Mouse (Mus musculus) E14TG2a.4 (cell line): Measurements from ENCODE around the gene Tff2.

Source experiments
- H3K27me3 ChIP-seq: 2 replicates; pipeline ENCODE4 v1.6.1; 2014; ENCODE audit warnings: low read length, control low read depth; ENCODE audit not compliant: insufficient read depth
- H3K36me3 ChIP-seq: 2 replicates; pipeline ENCODE4 v1.6.1; 2014; ENCODE audit warnings: low read length, control low read depth; ENCODE audit not compliant: insufficient read depth
- H3K4me1 ChIP-seq: replicated peaks from 2 replicates; pipeline ENCODE4 v1.6.1; 2014; ENCODE audit warnings: low read depth, low read length, control low read depth
- H3K4me3 ChIP-seq: replicated peaks from 2 replicates; pipeline ENCODE4 v1.5.1; 2014; ENCODE audit warnings: mild to moderate bottlenecking, low read length
- H3K9me3 ChIP-seq: 2 replicates; pipeline ENCODE4 v1.6.1; 2014; ENCODE audit warnings: low read length, control low read depth
- CTCF ChIP-seq: conservative IDR thresholded peaks from 2 replicates; pipeline ENCODE4 v1.5.1; 2014; ENCODE audit warnings: low read length
- NANOG ChIP-seq: IDR thresholded peaks from 2 replicates; pipeline ENCODE4 v1.6.1; 2014; ENCODE audit warnings: borderline replicate concordance, low read length, mixed read lengths
- POU5F1 ChIP-seq: IDR thresholded peaks from 2 replicates; pipeline ENCODE4 v1.6.1; 2014; ENCODE audit warnings: low read length, borderline replicate concordance

The Tff2 gene

GRCm38 (mm10) chr17:31129452-31129851 lies 14.6 kb downstream of the Tff2 start, which contains the start of gene Tff3:
TSS of gene Tff3 (minus strand) at chr17:31129646.
- H3K27me3 ChIP-seq = 0 out of 2 replicates have a peak, but pooled peaks cover 4% of the 10 kb centered on the region
- H3K36me3 ChIP-seq = no peaks in the 10 kb centered on the region
- peaks cover 49% of the 10 kb centered on the region for H3K4me1 ChIP-seq
- no peaks in the 10 kb centered on the region for H3K9me3 ChIP-seq
- TF ChIP-seq NANOG (no peak), CTCF (no peak), POU5F1 (no peak)
- no peak within 1 kb of the TSS for H3K4me3 ChIP-seq

DNA sequence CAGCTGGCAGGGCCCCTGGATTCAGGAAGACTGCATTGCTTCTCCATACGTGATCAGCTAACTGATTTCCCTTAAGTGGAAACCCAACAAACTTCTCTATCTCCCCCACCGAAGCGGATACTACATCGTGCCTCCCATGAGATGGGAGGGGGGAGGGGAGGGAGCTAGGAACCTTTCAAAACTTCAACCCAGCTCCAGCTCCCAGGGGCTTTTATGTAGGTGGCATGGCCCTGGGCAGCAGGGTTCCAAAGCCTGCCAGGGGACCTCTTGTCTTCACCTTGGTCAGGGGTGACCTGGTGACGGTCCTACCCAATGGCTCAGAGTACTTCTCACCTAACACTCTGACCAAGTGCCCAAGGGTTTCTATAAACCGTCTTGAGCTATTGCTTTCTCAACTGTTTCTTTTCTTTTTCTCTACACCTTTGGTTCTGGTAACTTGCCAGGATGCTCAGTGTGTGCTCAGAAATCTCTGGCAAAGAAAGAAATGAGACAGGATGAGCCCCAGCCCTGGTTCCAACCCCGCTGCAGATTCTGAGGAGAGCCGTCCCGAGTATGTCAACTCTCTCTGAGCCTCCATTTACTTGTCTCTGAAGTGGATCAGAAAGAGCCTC lies 15.3 kb downstream of the Tff2 start:
- Histone ChIP-seq H3K27me3 (0 out of 2 replicates have a peak, but pooled peaks cover 4% of the 10 kb centered on the region), H3K9me3 (no peaks in the 10 kb centered on the region), H3K4me1 (peaks cover 46% of the 10 kb centered on the region), H3K4me3 (no peak overlapping the region), H3K36me3 (no peaks in the 10 kb centered on the region)
- TF ChIP-seq CTCF = no peak
- TF ChIP-seq NANOG = no peak
- no peak for TF ChIP-seq POU5F1

- no peak for TF ChIP-seq POU5F1
- TF ChIP-seq NANOG = no peak
- TF ChIP-seq CTCF = no peak
- Histone ChIP-seq H3K4me1 (peaks cover 51% of the 10 kb centered on the region), H3K36me3 (no peaks in the 10 kb centered on the region), H3K27me3 (0 out of 2 replicates have a peak, but pooled peaks cover 4% of the 10 kb centered on the region), H3K9me3 (no peaks in the 10 kb centered on the region), H3K4me3 (no peak overlapping the region)
Observed at GRCm38 (mm10) chr17:31125548-31126266, 18.4 kb downstream of the Tff2 start.

DNA sequence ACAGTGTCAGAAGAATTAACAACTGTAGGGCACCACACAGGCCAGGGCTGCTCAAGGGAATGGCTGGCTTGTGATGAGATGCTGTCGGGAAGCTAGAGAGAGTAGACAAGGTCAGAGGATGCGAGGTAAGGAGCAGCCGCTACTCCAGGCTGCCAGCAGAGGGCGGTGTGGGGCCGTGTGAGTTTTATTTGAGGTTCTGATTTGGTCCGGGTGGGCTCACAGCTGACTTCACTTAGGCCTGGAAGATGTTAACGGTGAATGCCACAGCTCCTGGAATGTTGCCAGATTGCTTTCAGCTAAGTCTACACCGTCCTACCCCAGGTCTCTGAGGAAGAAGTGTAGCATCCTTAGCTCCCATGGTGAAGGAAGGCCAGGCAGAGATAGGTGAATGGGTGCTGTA lies 22.1 kb downstream of the Tff2 start:
- no peak overlapping the region for H3K4me3 ChIP-seq
- TF ChIP-seq POU5F1 = no peak
- TF ChIP-seq CTCF = peak; percentile 91
- TF ChIP-seq NANOG = no peak
- H3K4me1 ChIP-seq = peaks cover 58% of the 10 kb centered on the region
- H3K9me3 ChIP-seq = no peaks in the 10 kb centered on the region
- no peaks in the 10 kb centered on the region for H3K36me3 ChIP-seq
- no peaks in the 10 kb centered on the region for H3K27me3 ChIP-seq

DNA sequence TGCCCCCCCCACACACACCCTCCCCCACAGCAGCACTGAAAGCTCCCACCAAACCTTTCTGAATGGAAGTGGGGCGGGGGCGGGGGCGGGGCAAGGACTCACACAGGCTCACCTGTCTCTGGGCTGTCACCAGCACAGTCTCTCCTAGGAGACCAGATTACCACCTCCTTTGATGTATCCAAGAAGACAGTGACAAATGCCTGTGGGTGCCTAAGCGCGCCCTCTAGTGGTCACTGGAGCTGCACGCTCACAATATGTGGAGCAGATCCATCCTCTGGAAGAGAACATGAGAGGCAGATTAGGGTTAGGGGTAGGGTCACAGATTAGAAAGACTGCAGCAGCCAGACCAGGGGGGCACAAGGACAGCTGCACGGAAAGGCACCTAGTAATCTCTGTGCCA lies 24.7 kb downstream of the Tff2 start:
- no peaks in the 10 kb centered on the region for H3K9me3 ChIP-seq
- no peaks in the 10 kb centered on the region for H3K36me3 ChIP-seq
- no peak overlapping the region for H3K4me3 ChIP-seq
- H3K4me1 ChIP-seq = peaks cover 59% of the 10 kb centered on the region
- peak; percentile 84 for TF ChIP-seq CTCF
- no peak for TF ChIP-seq POU5F1
- TF ChIP-seq NANOG = no peak
- H3K27me3 ChIP-seq = 0 out of 2 replicates have a peak, but pooled peaks cover 2% of the 10 kb centered on the region

- TF ChIP-seq CTCF (no peak), POU5F1 (no peak), NANOG (no peak)
- 0 out of 2 replicates have a peak, but pooled peaks cover 2% of the 10 kb centered on the region for H3K27me3 ChIP-seq
- H3K36me3 ChIP-seq = no peaks in the 10 kb centered on the region
- H3K4me1 ChIP-seq = peaks cover 70% of the 10 kb centered on the region
- no peak overlapping the region for H3K4me3 ChIP-seq
- H3K9me3 ChIP-seq = no peaks in the 10 kb centered on the region
Observed at GRCm38 (mm10) chr17:31117946-31118345, 26.1 kb downstream of the Tff2 start.

DNA sequence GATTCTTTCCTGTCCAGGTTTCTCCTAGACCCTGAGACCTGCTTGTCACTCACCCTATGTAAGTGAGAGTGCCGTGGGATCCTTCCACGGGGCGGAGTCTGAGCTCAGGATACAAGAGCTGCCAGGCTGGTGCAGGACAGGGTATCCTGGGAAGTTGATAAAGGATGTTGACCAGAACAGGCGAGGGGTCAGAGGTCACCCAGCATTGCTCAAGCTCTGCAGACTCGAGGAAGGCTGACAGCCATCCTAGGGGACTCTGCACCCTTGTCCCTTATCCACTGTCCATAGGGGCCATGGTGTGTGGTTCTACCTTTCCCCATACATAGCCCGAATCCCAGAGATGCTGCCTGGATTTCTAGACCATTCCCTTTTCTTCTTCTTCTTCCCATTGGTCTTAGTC lies 28.0 kb downstream of the Tff2 start:
- no peak for TF ChIP-seq CTCF
- no peak for TF ChIP-seq NANOG
- TF ChIP-seq POU5F1 = no peak
- H3K9me3 ChIP-seq = no peaks in the 10 kb centered on the region
- H3K4me1 ChIP-seq = peaks cover 79% of the 10 kb centered on the region
- H3K4me3 ChIP-seq = peak overlapping the region; percentile 32; the same call in 1 of the 2 replicates
- H3K27me3 ChIP-seq = 0 out of 2 replicates have a peak, but pooled peaks cover 2% of the 10 kb centered on the region
- peaks cover 16% of the 10 kb centered on the region for H3K36me3 ChIP-seq

GRCm38 (mm10) chr17:31113191-31113856 lies 30.8 kb downstream of the Tff2 start:
- Histone ChIP-seq H3K36me3 (peaks cover 34% of the 10 kb centered on the region), H3K4me1 (peaks cover 87% of the 10 kb centered on the region), H3K9me3 (no peaks in the 10 kb centered on the region), H3K27me3 (0 out of 2 replicates have a peak, but pooled peaks cover 2% of the 10 kb centered on the region), H3K4me3 (peak overlapping the region; percentile 55)
- no peak for TF ChIP-seq CTCF
- TF ChIP-seq POU5F1 = no peak
- peak; percentile 6; the same call in 1 of the 2 replicates for TF ChIP-seq NANOG
